Mouse (Mus musculus) thymus, adult 2 months (tissue): ENCODE results near the gene Klhdc3.

Experiments
- CTCF ChIP-seq: fragments of 200-500 bp; IDR thresholded peaks from 2 replicates; pipeline ENCODE4 v1.5.1; 2012; ENCODE audit warnings: mild to moderate bottlenecking, control low read depth, low read length, moderate library complexity, borderline replicate concordance; ENCODE audit not compliant: control insufficient read depth, poor library complexity, insufficient read depth; ENCODE audit errors: extremely low read depth
- POLR2A ChIP-seq: fragments of 200-500 bp; IDR thresholded peaks from 2 replicates; pipeline ENCODE4 v1.6.1; 2012; ENCODE audit warnings: mild to moderate bottlenecking, low read length, control low read depth, moderate library complexity; ENCODE audit not compliant: control insufficient read depth, poor library complexity, insufficient read depth; ENCODE audit errors: extremely low read depth

DNA sequence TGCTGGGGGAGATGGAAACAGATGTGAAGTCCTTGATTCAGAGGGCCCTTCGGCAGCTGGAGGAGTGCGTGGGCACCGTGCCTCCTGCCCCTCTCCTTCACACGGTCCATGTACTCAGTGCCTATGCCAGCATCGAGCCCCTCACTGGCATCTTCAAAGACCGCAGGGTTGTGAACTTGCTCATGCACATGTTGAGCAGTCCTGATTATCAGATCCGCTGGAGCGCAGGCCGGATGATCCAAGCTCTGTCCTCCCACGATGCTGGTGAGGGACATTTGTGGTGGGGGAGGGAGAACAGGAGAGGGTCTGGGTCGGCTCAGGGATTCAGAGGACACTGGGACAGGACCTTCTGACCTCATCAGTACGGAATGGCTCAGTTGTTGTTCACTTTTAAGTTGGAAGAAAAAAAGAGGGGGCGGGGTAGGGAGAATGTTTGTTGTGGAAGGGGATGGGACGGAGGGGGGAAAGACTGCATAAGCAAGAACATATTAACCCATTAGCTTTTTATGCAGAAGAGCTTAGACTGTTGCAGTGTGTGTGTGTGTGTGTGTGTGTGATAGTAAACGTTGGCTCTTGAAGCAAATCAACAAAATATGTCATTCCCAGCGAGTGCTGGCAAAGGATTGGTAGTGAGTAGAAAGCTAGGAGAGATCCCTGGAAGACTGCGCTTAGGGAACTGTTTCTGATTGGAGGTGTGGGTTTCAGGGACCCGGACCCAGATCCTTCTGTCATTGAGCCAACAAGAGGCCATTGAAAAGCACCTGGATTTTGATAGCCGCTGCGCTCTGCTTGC is 28.8 kb downstream of the Klhdc3 start:
- no peak for TF ChIP-seq CTCF
- TF ChIP-seq POLR2A = no peak
